ENCODE assay signal across 7 mouse cellular contexts in genomic region chr5:65699146-65699545, GRCm38 (mm10). TPM values are rescaled to one million over a fixed set of nuclear protein-coding genes. Genes with fewer than 3 reads are reported as not detected.
A peak's percentile ranks its signal among the peaks of the same experiment; 100 is the strongest.
DNase-seq lines count a peak whose midpoint lies in the region; ATAC-seq and TF ChIP-seq lines count a peak whose summit lies in the region.

No protein-coding gene starts in this region.

- H3K4me1 ChIP-seq in spleen, adult 2 months (ENCODE audit: control insufficient read depth, insufficient read depth, insufficient read length): peaks cover 6% of the 10 kb centered on the region
- H3K4me1 ChIP-seq in forebrain, embryonic 15.5 days: peaks cover 29% of the 10 kb centered on the region
- H3K4me1 ChIP-seq in liver, embryonic 11.5 days (replicated peaks; ENCODE audit: control insufficient read depth, insufficient read depth, low read length): peaks cover 13% of the 10 kb centered on the region

- peak overlapping the region; percentile 21; the same call in 1 of the 2 replicates for H3K4me3 ChIP-seq in spleen, adult 2 months (ENCODE audit: extremely low read depth, insufficient read depth, insufficient read length)
- peak overlapping the region; percentile 98 for H3K4me3 ChIP-seq in forebrain, embryonic 15.5 days
- peak overlapping the region; percentile 98 for H3K4me3 ChIP-seq in liver, embryonic 11.5 days (ENCODE audit: low read depth, low read length)

- WGBS in spleen, adult 2 months: 68% methylated on average over 10 of the region's 10 CpGs
- 62% methylated on average over 10 of the region's 10 CpGs for WGBS in forebrain, embryonic 15.5 days
- WGBS in liver, embryonic 11.5 days: 64% methylated on average over 10 of the region's 10 CpGs

- no peaks in the 10 kb centered on the region for H3K27me3 ChIP-seq in spleen, adult 2 months (ENCODE audit: control insufficient read depth, insufficient read depth, low read length)
- no peaks in the 10 kb centered on the region for H3K27me3 ChIP-seq in forebrain, embryonic 15.5 days
- H3K27me3 ChIP-seq in liver, embryonic 11.5 days (replicated peaks; ENCODE audit: control insufficient read depth, insufficient read depth, low read length): no peaks in the 10 kb centered on the region

- no peak for TF ChIP-seq CTCF in spleen, adult 2 months (IDR thresholded peaks at IDR 0.05; ENCODE audit: extremely low read depth, insufficient read depth, insufficient read length, insufficient replicate concordance)

- no peak for ATAC-seq in forebrain, embryonic 15.5 days (replicated peaks)
- no peak for ATAC-seq in liver, embryonic 11.5 days (replicated peaks; ENCODE audit: low FRiP score)
- no peak for ATAC-seq in erythroid progenitor cell, adult 5-6 weeks (replicated peaks; ENCODE audit: low FRiP score, poor library complexity, severe bottlenecking)

- peak overlapping the region; percentile 95 for H3K27ac ChIP-seq in spleen, adult 2 months (ENCODE audit: insufficient read depth, low read length)
- H3K27ac ChIP-seq in forebrain, embryonic 15.5 days (replicated peaks): peak overlapping the region; percentile 97
- H3K27ac ChIP-seq in liver, embryonic 11.5 days (ENCODE audit: low read depth, low read length): peak overlapping the region; percentile 99

- H3K9me3 ChIP-seq in forebrain, embryonic 15.5 days: no peaks in the 10 kb centered on the region
- H3K9me3 ChIP-seq in liver, embryonic 11.5 days (ENCODE audit: control insufficient read depth, low read length): no peaks in the 10 kb centered on the region

- peak overlapping the region; percentile 52 for H3K4me2 ChIP-seq in forebrain, embryonic 15.5 days (replicated peaks)
- peak overlapping the region; percentile 94 for H3K4me2 ChIP-seq in liver, embryonic 11.5 days

- no peak overlapping the region; the same call in 1 of the 2 replicates for H3K9ac ChIP-seq in forebrain, embryonic 15.5 days (replicated peaks)
- H3K9ac ChIP-seq in liver, embryonic 11.5 days (ENCODE audit: low read depth, low read length): peak overlapping the region; percentile 99

- no peak for DNase-seq in spleen, adult 2 months (ENCODE audit: low read depth in 1 of 2, low spot score in 2 of 2)
- DNase-seq in spleen, adult 12 weeks (ENCODE audit: low spot score): no peak
- no peak for DNase-seq in liver, embryonic 11.5 days (ENCODE audit: low spot score)
- no peak for DNase-seq in layer of hippocampus, adult 9-11 months
- DNase-seq in lung, postnatal 36 days: no peak

- no peak for TF ChIP-seq POLR2A in spleen, adult 2 months (IDR thresholded peaks at IDR 0.05; ENCODE audit: low read depth, low read length)

- 0 out of 2 replicates have a peak, but pooled peaks cover 2% of the 10 kb centered on the region for H3K36me3 ChIP-seq in spleen, adult 2 months (ENCODE audit: control insufficient read depth, insufficient read depth, low read length)
- H3K36me3 ChIP-seq in forebrain, embryonic 15.5 days: no peaks in the 10 kb centered on the region
- peaks cover 2% of the 10 kb centered on the region; the same call in 1 of the 2 replicates for H3K36me3 ChIP-seq in liver, embryonic 11.5 days (ENCODE audit: control insufficient read depth, insufficient read depth, low read length)

RNA-seq across cellular contexts. Expression of gene Pds5a, which starts 1.1 kb away (rescaled TPM):
- 10.4 and 12.8 TPM in 2 replicates for polyA plus RNA-seq in spleen, adult 2 months (2012; rRNA removed)
- 59.8 and 68.3 TPM in 2 replicates for polyA plus RNA-seq in forebrain, embryonic 15.5 days (2015; fragmentation: Nextera tagmentation; extraction: Ambion mirVana)
- 73.2 and 75.3 TPM in 2 replicates for polyA plus RNA-seq in liver, embryonic 11.5 days (2014; fragmentation: Nextera tagmentation; extraction: Ambion mirVana)
- 216 and 231 TPM in 2 replicates for total RNA-seq in erythroid progenitor cell, adult 5-6 weeks (2015; ENCODE audit: low replicate concordance)
- 270 and 327 TPM in 2 replicates for total RNA-seq in erythroid progenitor cell, adult 5-6 weeks (2017; ENCODE audit: low replicate concordance)

Comparison
In these comparisons a context has a peak if more than half of its experiments do, and no peak if none do; other contexts are left out.
1. H3K4me3 ChIP-seq: peak in every context shown above with its lines; median percentile 98 in forebrain, embryonic 15.5 days; 98 in liver, embryonic 11.5 days; 21 in spleen, adult 2 months.